Mouse (Mus musculus): ENCODE results near the gene Cd300ld5. TPM values are rescaled to one million over a fixed set of nuclear protein-coding genes. Genes with fewer than 3 reads are reported as not detected.
"Not testable (repeated sequence)": the region's sequence is repeated elsewhere in the genome, so short reads cannot be mapped to it uniquely, and the experiment has no call there.

Gene Cd300ld5
- polyA plus RNA-seq (2015; fragmentation: Nextera tagmentation; extraction: Ambion mirVana), result not detected in 2 replicates

DNA sequence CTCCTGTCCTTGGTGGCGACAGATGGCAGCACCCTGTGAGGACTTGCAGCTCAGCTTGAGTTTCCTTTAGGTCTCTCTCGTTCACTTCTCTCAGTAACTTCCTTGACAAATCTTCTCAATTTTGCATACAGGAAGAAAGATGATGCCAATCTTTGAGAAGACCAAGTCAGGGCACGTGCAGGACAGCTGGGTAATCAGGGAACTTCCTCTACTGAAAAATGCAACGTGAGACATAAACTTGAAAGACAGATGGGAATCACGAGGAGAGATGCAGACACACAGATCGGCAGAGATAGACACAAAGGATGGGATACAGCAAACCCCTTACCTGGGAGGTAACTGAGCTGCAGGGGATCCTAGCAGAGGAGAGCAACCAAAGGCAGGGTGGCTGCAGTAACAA lies at the start of gene Cd300ld5:
Gene Cd300ld5 (minus strand): TSS at position 101 of the 400 bp plus-strand sequence.
- H3K36me3 ChIP-seq (ENCODE audit: control insufficient read depth, insufficient read depth, low read length); H3K4me3 ChIP-seq (ENCODE audit: low read length); H3K9ac ChIP-seq (ENCODE audit: low read depth, low read length); H3K9me3 ChIP-seq (ENCODE audit: control insufficient read depth, low read length); H3K27me3 ChIP-seq (replicated peaks; ENCODE audit: control insufficient read depth, insufficient read depth, low read length); ATAC-seq; H3K4me2 ChIP-seq (ENCODE audit: low read depth, low read length); H3K27ac ChIP-seq (ENCODE audit: low read length); H3K4me1 ChIP-seq (ENCODE audit: control insufficient read depth, insufficient read depth, low read length): not testable (repeated sequence)
- WGBS, result no CpG with 5 or more reads among the region's 6 CpGs

DNA sequence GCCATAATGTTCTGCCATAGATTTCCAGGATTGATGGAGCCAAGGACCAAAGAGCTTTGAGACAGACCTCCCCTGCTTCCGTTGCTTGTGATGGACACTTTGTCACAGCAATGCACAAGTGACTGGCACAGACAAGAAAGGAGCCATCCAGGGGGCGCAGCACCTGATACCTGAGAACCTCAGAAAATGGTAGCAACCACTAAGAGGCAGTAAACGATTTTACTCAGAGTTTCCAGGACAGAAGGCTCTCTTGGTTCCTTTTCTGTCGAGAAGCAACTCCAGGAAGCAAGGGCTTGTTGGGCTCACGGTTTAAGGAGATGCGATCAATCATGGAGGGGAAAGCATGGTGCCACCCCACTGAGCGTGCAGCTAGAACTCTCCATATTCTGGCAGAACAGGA lies 48.6 kb upstream of the Cd300ld5 start:
- Histone ChIP-seq H3K4me3 (ENCODE audit: low read length) (no peak overlapping the region), H3K27ac (ENCODE audit: low read length) (no peak overlapping the region)
- 51% methylated on average over 7 of the region's 7 CpGs for WGBS

DNA sequence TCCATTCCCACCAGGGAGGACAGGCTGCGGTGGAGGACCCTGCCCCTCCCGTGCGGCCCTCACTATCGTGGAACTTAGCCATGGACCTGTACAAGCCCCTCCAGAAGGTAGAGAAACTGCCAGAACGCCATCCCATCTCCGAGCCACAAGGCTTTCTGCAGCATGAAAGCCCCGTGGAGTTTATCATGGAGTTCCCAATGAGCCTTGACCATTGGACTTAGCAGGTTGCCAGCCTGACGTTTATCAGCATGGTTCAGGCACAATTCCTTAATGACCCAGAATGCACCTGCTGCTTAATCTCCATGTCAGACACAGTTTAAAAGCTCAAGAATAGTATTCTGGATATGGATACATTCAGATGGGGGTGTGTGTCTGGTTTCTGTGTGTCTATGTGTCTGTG lies 47.5 kb upstream of the Cd300ld5 start:
- no peak overlapping the region; the same call in 1 of the 2 replicates for H3K27ac ChIP-seq (ENCODE audit: low read length)
- H3K9ac ChIP-seq (ENCODE audit: low read depth, low read length), result 0 out of 2 replicates have a peak overlapping the region, but pooled peaks have one; percentile 4
- no peaks in the 10 kb centered on the region for H3K4me1 ChIP-seq (ENCODE audit: control insufficient read depth, insufficient read depth, low read length)
- H3K27me3 ChIP-seq (replicated peaks; ENCODE audit: control insufficient read depth, insufficient read depth, low read length), result no peaks in the 10 kb centered on the region; the same call in 1 of the 2 replicates
- WGBS, result 52% methylated on average over 8 of the region's 8 CpGs
- H3K4me2 ChIP-seq (ENCODE audit: low read depth, low read length), result no peak overlapping the region
- peak; percentile 41 for ATAC-seq
- H3K4me3 ChIP-seq (ENCODE audit: low read length), result no peak overlapping the region
- no peaks in the 10 kb centered on the region for H3K9me3 ChIP-seq (ENCODE audit: control insufficient read depth, low read length)
- H3K36me3 ChIP-seq (ENCODE audit: control insufficient read depth, insufficient read depth, low read length), result no peaks in the 10 kb centered on the region

More for the DNA sequence above, 48.6 kb upstream of the Cd300ld5 start:
- H3K9ac ChIP-seq (ENCODE audit: low read depth, low read length), result no peak overlapping the region
- H3K36me3 ChIP-seq (ENCODE audit: control insufficient read depth, insufficient read depth, low read length), result no peaks in the 10 kb centered on the region
- H3K4me2 ChIP-seq (ENCODE audit: low read depth, low read length), result no peak overlapping the region
- 0 out of 2 replicates have a peak, but pooled peaks cover under 1% of the 10 kb centered on the region for H3K4me1 ChIP-seq (ENCODE audit: control insufficient read depth, insufficient read depth, low read length)
- H3K9me3 ChIP-seq (ENCODE audit: control insufficient read depth, low read length), result no peaks in the 10 kb centered on the region
- ATAC-seq, result no peak
- peaks cover under 1% of the 10 kb centered on the region; the same call in 1 of the 2 replicates for H3K27me3 ChIP-seq (replicated peaks; ENCODE audit: control insufficient read depth, insufficient read depth, low read length)

- H3K4me1 ChIP-seq (ENCODE audit: control insufficient read depth, insufficient read depth, low read length), result no peaks in the 10 kb centered on the region
- H3K36me3 ChIP-seq (ENCODE audit: control insufficient read depth, insufficient read depth, low read length), result no peaks in the 10 kb centered on the region
- H3K9me3 ChIP-seq (ENCODE audit: control insufficient read depth, low read length), result no peaks in the 10 kb centered on the region
- H3K4me3 ChIP-seq (ENCODE audit: low read length), result no peak overlapping the region
- peak; percentile 79 for ATAC-seq
- no peaks in the 10 kb centered on the region; the same call in 1 of the 2 replicates for H3K27me3 ChIP-seq (replicated peaks; ENCODE audit: control insufficient read depth, insufficient read depth, low read length)
- H3K27ac ChIP-seq (ENCODE audit: low read length), result no peak overlapping the region; the same call in 1 of the 2 replicates
- H3K4me2 ChIP-seq (ENCODE audit: low read depth, low read length), result no peak overlapping the region
- 0 out of 2 replicates have a peak overlapping the region, but pooled peaks have one; percentile 4 for H3K9ac ChIP-seq (ENCODE audit: low read depth, low read length)
- 30% methylated on average over 12 of the region's 12 CpGs for WGBS
These were observed 47.0 kb upstream of the Cd300ld5 start for GRCm38 (mm10) chr11:115084595-115084994.

- no peaks in the 10 kb centered on the region for H3K9me3 ChIP-seq (ENCODE audit: control insufficient read depth, low read length)
- H3K4me3 ChIP-seq (ENCODE audit: low read length), result no peak overlapping the region
- H3K9ac ChIP-seq (ENCODE audit: low read depth, low read length), result no peak overlapping the region
- 43% methylated on average over 18 of the region's 18 CpGs for WGBS
- H3K4me1 ChIP-seq (ENCODE audit: control insufficient read depth, insufficient read depth, low read length), result no peaks in the 10 kb centered on the region
- H3K4me2 ChIP-seq (ENCODE audit: low read depth, low read length), result no peak overlapping the region
- H3K27ac ChIP-seq (ENCODE audit: low read length), result no peak overlapping the region
- peak; percentile 26; the same call in 1 of the 2 replicates for ATAC-seq
- H3K27me3 ChIP-seq (replicated peaks; ENCODE audit: control insufficient read depth, insufficient read depth, low read length), result no peaks in the 10 kb centered on the region
- no peaks in the 10 kb centered on the region for H3K36me3 ChIP-seq (ENCODE audit: control insufficient read depth, insufficient read depth, low read length)
These were observed 46.0 kb upstream of the Cd300ld5 start for GRCm38 (mm10) chr11:115083376-115084139.

DNA sequence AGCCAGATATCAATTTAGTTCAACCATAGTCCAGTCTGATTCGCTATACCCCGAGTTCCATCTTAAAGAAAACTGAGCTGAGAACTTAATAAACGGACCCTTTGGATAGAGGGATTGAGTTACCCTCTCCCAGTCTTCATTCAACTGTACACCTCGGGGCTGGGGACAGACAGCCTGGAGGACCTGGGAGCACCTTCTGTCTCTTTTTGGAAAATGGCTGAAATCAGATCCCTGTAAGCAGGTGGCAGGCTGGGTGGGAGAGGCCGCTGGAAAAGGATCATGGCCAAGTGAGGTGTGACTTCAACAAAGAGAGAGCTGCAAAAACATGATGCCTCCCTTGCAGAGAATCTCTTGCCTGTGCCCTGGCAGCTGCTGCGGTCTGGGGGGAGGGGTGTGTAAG lies 44.6 kb upstream of the Cd300ld5 start:
- H3K36me3 ChIP-seq (ENCODE audit: control insufficient read depth, insufficient read depth, low read length), result no peaks in the 10 kb centered on the region
- no peak overlapping the region for H3K4me3 ChIP-seq (ENCODE audit: low read length)
- no peak overlapping the region for H3K27ac ChIP-seq (ENCODE audit: low read length)
- no peaks in the 10 kb centered on the region for H3K4me1 ChIP-seq (ENCODE audit: control insufficient read depth, insufficient read depth, low read length)
- WGBS, result 71% methylated on average over 6 of the region's 6 CpGs
- H3K4me2 ChIP-seq (ENCODE audit: low read depth, low read length), result no peak overlapping the region
- ATAC-seq, result no peak
- H3K9ac ChIP-seq (ENCODE audit: low read depth, low read length), result no peak overlapping the region
- H3K27me3 ChIP-seq (replicated peaks; ENCODE audit: control insufficient read depth, insufficient read depth, low read length), result no peaks in the 10 kb centered on the region
- no peaks in the 10 kb centered on the region for H3K9me3 ChIP-seq (ENCODE audit: control insufficient read depth, low read length)

DNA sequence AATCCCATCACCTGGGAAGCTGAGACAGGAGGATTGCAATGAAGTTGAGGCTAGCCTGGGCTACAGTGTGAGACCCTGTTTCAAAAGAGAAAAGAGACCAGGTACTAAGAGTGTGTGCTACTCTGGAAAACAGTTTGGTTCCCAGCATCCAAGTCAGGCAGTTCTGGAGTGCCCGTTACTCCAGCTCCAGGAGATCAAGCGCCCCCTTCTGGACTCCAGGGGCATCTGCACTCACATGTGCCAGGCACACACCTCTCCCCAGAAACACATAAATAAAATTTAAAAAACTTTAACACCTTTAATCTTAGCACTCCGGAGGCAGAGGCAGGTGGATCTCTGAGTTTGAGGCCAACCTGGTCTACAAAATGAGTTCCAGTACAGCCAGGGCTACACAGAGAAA lies 43.8 kb upstream of the Cd300ld5 start:
- no peak overlapping the region for H3K27ac ChIP-seq (ENCODE audit: low read length)
- no peak overlapping the region for H3K4me2 ChIP-seq (ENCODE audit: low read depth, low read length)
- no peak for ATAC-seq
- H3K9ac ChIP-seq (ENCODE audit: low read depth, low read length), result no peak overlapping the region
- 60% methylated on average over 3 of the region's 3 CpGs for WGBS
- no peaks in the 10 kb centered on the region for H3K4me1 ChIP-seq (ENCODE audit: control insufficient read depth, insufficient read depth, low read length)
- no peak overlapping the region for H3K4me3 ChIP-seq (ENCODE audit: low read length)
- no peaks in the 10 kb centered on the region for H3K27me3 ChIP-seq (replicated peaks; ENCODE audit: control insufficient read depth, insufficient read depth, low read length)
- H3K36me3 ChIP-seq (ENCODE audit: control insufficient read depth, insufficient read depth, low read length), result no peaks in the 10 kb centered on the region
- H3K9me3 ChIP-seq (ENCODE audit: control insufficient read depth, low read length), result no peaks in the 10 kb centered on the region

- Histone ChIP-seq H3K36me3 (ENCODE audit: control insufficient read depth, insufficient read depth, low read length) (no peaks in the 10 kb centered on the region), H3K4me1 (ENCODE audit: control insufficient read depth, insufficient read depth, low read length) (no peaks in the 10 kb centered on the region), H3K27ac (ENCODE audit: low read length) (no peak overlapping the region), H3K27me3 (replicated peaks; ENCODE audit: control insufficient read depth, insufficient read depth, low read length) (no peaks in the 10 kb centered on the region), H3K4me3 (ENCODE audit: low read length) (no peak overlapping the region), H3K4me2 (ENCODE audit: low read depth, low read length) (no peak overlapping the region), H3K9me3 (ENCODE audit: control insufficient read depth, low read length) (no peaks in the 10 kb centered on the region), H3K9ac (ENCODE audit: low read depth, low read length) (no peak overlapping the region)
- ATAC-seq, result no peak; the same call in 1 of the 2 replicates
- WGBS, result 32% methylated on average over 13 of the region's 13 CpGs
These were observed 43.3 kb upstream of the Cd300ld5 start for GRCm38 (mm10) chr11:115080886-115081285.

DNA sequence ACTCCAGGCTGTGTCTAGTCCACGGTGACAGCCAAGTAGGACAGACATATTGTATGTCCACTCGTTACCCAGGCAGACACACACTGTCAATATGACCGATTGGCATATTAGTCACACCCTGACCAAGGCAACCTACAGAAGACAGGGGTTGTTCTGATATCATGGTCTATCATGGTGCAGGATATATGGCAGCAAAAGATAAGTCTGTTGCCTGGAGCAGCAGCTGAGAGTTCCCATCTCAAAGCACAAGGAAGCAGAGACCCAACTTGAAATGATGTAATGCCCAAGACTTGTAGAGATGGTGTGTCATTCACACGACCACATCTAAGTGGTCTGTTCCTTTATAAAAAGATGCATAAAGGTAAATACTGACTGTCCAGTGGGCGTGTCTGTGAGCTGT lies 41.1 kb upstream of the Cd300ld5 start:
- Histone ChIP-seq H3K27ac (ENCODE audit: low read length) (no peak overlapping the region), H3K27me3 (replicated peaks; ENCODE audit: control insufficient read depth, insufficient read depth, low read length) (no peaks in the 10 kb centered on the region), H3K9me3 (ENCODE audit: control insufficient read depth, low read length) (no peaks in the 10 kb centered on the region), H3K4me3 (ENCODE audit: low read length) (no peak overlapping the region), H3K4me2 (ENCODE audit: low read depth, low read length) (no peak overlapping the region), H3K36me3 (ENCODE audit: control insufficient read depth, insufficient read depth, low read length) (no peaks in the 10 kb centered on the region), H3K9ac (ENCODE audit: low read depth, low read length) (no peak overlapping the region), H3K4me1 (ENCODE audit: control insufficient read depth, insufficient read depth, low read length) (peaks cover 8% of the 10 kb centered on the region; the same call in 1 of the 2 replicates)
- no peak for ATAC-seq
- 79% methylated on average over 5 of the region's 5 CpGs for WGBS

Measured in intestine, embryonic 16.5 days (tissue).